Mouse (Mus musculus) heart, adult 2 months (tissue): Measurements from ENCODE around the gene Insrr. TPM values are rescaled to one million over a fixed set of nuclear protein-coding genes. Genes with fewer than 3 reads are reported as not detected.

Source experiments
- DNase-seq, 2 experiments: peaks; one replicate each; pipeline ENCODE4 v3.0.0; 2021
- H3K27ac ChIP-seq: fragments of 200-600 bp; 2 replicates; pipeline ENCODE4 v1.8.1; 2022
- H3K27me3 ChIP-seq: fragments of 200-500 bp; 2 replicates; pipeline ENCODE4 v1.6.1; 2012; ENCODE audit warnings: mild to moderate bottlenecking, low read length, inconsistent platforms, mixed read lengths; ENCODE audit not compliant: control insufficient read depth, insufficient read depth
- H3K36me3 ChIP-seq: fragments of 200-500 bp; 2 replicates; pipeline ENCODE4 v1.6.1; 2012; ENCODE audit warnings: low read length, inconsistent platforms; ENCODE audit not compliant: control insufficient read depth, insufficient read depth
- H3K4me1 ChIP-seq: fragments of 200-500 bp; 2 replicates; pipeline ENCODE4 v1.6.1; 2011; ENCODE audit warnings: low read length; ENCODE audit not compliant: control insufficient read depth, insufficient read depth
- H3K4me3 ChIP-seq: fragments of 200-600 bp; 2 replicates; pipeline ENCODE4 v1.8.1; 2022
- H3K79me2 ChIP-seq: fragments of 200-500 bp; replicated peaks from 2 replicates; pipeline ENCODE4 v1.6.1; 2012; ENCODE audit warnings: mild to moderate bottlenecking, inconsistent platforms, low read length, moderate library complexity, mixed read lengths; ENCODE audit not compliant: control insufficient read depth, insufficient read depth
- H3K9ac ChIP-seq: fragments of 200-500 bp; 2 replicates; pipeline ENCODE4 v1.6.1; 2012; ENCODE audit warnings: low read depth, mild to moderate bottlenecking, control low read depth, inconsistent platforms, low read length, mixed read lengths
- CTCF ChIP-seq: fragments of 200-600 bp; IDR thresholded peaks from 2 replicates; pipeline ENCODE4 v1.8.1; 2022; ENCODE audit warnings: antibody characterized with exemption, mild to moderate bottlenecking, moderate library complexity
- EP300 ChIP-seq: fragments of 200-500 bp; IDR thresholded peaks from 2 replicates; pipeline ENCODE4 v1.6.1; 2011; ENCODE audit warnings: low read depth, low read length, control low read depth; ENCODE audit not compliant: insufficient read depth
- POLR2A ChIP-seq: fragments of 200-500 bp; IDR thresholded peaks from 2 replicates; pipeline ENCODE4 v1.6.1; 2011; ENCODE audit warnings: mild to moderate bottlenecking, low read depth, low read length, control low read depth; ENCODE audit not compliant: insufficient read depth
- WGBS: fragments of 180-500 bp; shearing (Covaris S2); methylation state at CpG from one replicate; pipeline ENCODE4 v1.1.7; 2018; 5-methylcytosine and 5-hydroxymethylcytosine counted together
- intact Hi-C: fragments of 180-260 bp; cut with DNase I; formaldehyde crosslinking; loops from one replicate; pipeline ENCODE4 v1.15.1; 2025
- polyA plus RNA-seq: library from polyadenylated mRNA; depleted of rRNA; stranded (reverse); fragments of >200 nt; gene quantifications from 2 replicates; pipeline ENCODE4 v1.2.3, GENCODE M21; 2012
- total RNA-seq, 2 experiments: library from RNA; stranded (reverse); gene quantifications; 2 replicates each; pipeline ENCODE4 v1.2.3; 2021

Gene Insrr
- total and polyA plus RNA-seq, 3 experiments, result 0.04 to 0.05 TPM; not detected in 1

DNA sequence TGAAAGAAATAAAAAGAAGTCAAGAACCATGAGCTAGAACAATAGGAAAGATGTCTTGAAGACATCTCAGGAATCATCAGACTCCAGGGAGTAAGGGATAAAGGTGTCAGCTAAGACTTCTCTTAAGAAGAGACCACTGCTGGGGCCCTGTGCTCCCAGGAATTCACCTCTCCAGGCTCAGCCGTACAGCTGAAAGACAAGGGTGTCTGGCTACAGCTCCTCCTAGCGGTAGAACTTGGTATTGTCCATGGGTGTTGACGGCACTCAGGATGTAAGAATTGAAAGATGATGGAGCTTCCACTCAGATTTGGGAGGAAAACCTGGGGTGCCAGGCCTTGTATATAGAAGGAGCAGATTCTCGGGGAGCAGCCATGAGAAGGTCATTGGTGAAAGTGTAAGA lies 41.9 kb downstream of the Insrr start:
- H3K4me3 ChIP-seq, result no peak overlapping the region

DNA sequence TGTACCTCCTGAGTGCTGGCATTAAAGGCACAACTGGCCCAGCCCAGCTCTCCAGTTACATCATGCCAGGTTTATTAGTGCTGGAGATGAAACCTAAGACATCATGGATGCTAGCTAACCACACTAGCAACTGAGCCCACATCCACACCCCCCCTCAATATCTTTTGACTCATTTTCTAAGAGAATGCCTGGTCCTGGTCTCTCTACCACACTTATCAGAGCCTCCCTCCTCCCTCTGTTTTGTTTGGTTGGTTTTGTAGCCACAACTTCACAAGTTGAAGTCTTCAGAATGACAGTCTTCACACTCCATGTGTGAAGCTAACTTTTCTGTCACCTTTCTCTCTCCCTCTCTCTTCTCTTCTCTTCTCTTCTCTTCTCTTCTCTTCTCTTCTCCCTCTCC lies 44.1 kb downstream of the Insrr start:
- Histone ChIP-seq H3K4me1 (no peaks in the 10 kb centered on the region), H3K4me3 (no peak overlapping the region), H3K27ac (no peak overlapping the region), H3K36me3 (no peaks in the 10 kb centered on the region), H3K79me2 (no peaks in the 10 kb centered on the region), H3K27me3 (0 out of 2 replicates have a peak, but pooled peaks cover 1% of the 10 kb centered on the region), H3K9ac (no peak overlapping the region)
- TF ChIP-seq EP300 (no peak), CTCF (no peak), POLR2A (no peak)
- intact Hi-C loops, result no loop called here
- no peak for DNase-seq

More for the DNA sequence above, 41.9 kb downstream of the Insrr start:
- Histone ChIP-seq H3K9ac (no peak overlapping the region), H3K36me3 (no peaks in the 10 kb centered on the region), H3K4me1 (no peaks in the 10 kb centered on the region), H3K79me2 (no peaks in the 10 kb centered on the region), H3K27me3 (0 out of 2 replicates have a peak, but pooled peaks cover 1% of the 10 kb centered on the region), H3K27ac (no peak overlapping the region)
- DNase-seq, result peak; percentile 63 to 82
- WGBS, result 1% methylated on average over 4 of the region's 4 CpGs
- intact Hi-C loops, result loop anchor here (1.0 to 2.0 kb wide), 2 partner anchors 43 to 68 kb away; partner anchors contain the start of gene Ntrk1
- TF ChIP-seq EP300 (no peak), CTCF (no peak; the same call in 1 of the 2 replicates), POLR2A (no peak)

DNA sequence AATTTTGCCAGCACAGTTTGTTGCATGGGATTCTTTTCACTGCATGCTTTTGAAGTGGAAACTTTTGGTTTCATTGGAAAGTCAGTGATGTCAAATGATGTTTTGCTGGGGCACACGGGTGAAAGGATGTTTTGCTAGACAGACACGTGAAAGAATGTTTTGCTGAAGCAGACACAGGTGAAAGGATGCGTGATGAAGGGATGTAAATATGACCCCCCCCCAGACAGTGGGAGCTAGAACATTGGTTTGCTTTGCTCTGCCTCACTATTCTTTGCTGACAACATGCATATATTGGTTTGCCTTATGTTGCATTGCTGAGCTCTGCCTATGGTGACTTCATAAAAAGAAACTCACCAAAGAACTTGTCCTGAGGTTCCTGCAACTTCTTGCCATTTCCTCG lies 48.2 kb downstream of the Insrr start:
- Histone ChIP-seq H3K79me2 (no peaks in the 10 kb centered on the region), H3K4me1 (no peaks in the 10 kb centered on the region), H3K9ac (no peak overlapping the region), H3K36me3 (no peaks in the 10 kb centered on the region), H3K27ac (no peak overlapping the region), H3K4me3 (no peak overlapping the region), H3K27me3 (0 out of 2 replicates have a peak, but pooled peaks cover 1% of the 10 kb centered on the region)
- TF ChIP-seq EP300, result no peak
- no peak for TF ChIP-seq POLR2A
- 69% methylated on average over 4 of the region's 4 CpGs for WGBS
- no peak for DNase-seq
- intact Hi-C loops, result no loop called here

DNA sequence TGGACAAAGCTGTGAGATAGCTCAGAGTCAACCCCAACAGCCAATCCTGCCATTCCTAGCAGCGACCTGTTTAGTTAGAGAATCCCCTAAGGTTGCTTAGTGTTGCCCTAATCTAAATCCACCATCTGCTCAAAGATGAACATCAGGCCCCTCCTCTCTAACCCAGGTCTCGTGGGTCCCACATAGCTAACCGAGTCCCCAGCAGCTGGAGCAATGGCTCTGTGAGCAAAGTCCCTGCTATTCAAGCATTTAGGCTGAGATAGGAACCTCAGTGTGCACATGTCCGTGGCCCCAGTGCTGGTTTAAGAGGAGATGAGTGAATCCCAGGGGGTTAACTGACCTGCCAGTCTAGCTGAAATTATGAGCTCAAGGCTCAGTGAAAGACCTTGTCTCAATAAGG lies 49.4 kb downstream of the Insrr start:
- H3K27ac ChIP-seq, result no peak overlapping the region
- H3K79me2 ChIP-seq, result no peaks in the 10 kb centered on the region
- DNase-seq, result no peak
- H3K9ac ChIP-seq, result no peak overlapping the region
- H3K4me1 ChIP-seq, result no peaks in the 10 kb centered on the region
- WGBS, result 75% methylated on average over 4 of the region's 4 CpGs
- intact Hi-C loops, result no loop called here
- H3K36me3 ChIP-seq, result no peaks in the 10 kb centered on the region
- H3K4me3 ChIP-seq, result no peak overlapping the region
- H3K27me3 ChIP-seq, result 0 out of 2 replicates have a peak, but pooled peaks cover 1% of the 10 kb centered on the region
- TF ChIP-seq POLR2A (no peak), EP300 (no peak), CTCF (no peak)

DNA sequence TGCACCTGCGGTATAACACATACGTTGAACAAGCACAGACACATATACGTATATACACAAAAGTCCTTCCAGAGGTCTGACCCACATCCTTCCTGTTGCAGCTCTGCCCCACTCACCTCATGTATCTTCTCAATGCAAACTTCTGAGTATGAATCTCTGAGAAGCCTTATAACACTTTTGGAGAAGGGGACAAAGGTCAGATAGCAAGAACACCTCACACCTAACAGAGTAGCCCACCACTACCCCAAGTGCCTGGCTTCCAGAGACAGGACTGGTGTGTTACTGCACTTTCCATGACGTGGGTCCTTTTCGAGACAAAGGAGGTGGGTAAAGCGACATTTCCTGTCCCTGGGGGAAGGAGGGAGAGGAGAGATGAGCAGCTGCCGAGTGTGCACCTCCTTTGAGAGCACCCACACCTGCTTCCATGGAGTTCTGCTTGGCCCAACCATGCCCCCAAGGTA lies 49.9 kb downstream of the Insrr start, which contains the start of gene Sh2d2a:
Gene Sh2d2a (plus strand): TSS at position 106 of the 461 bp plus-strand sequence.
- 58% methylated on average over 7 of the region's 7 CpGs for WGBS
- no peaks in the 10 kb centered on the region for H3K36me3 ChIP-seq
- H3K4me1 ChIP-seq, result no peaks in the 10 kb centered on the region
- intact Hi-C loops, result no loop called here
- no peaks in the 10 kb centered on the region for H3K79me2 ChIP-seq
- H3K27ac ChIP-seq, result no peak within 1 kb of the TSS
- H3K9ac ChIP-seq, result no peak within 1 kb of the TSS
- DNase-seq, result no peak
- TF ChIP-seq EP300, result no peak
- TF ChIP-seq CTCF, result no peak
- no peak for TF ChIP-seq POLR2A
- H3K4me3 ChIP-seq, result no peak within 1 kb of the TSS
- H3K27me3 ChIP-seq, result no peaks in the 10 kb centered on the region

DNA sequence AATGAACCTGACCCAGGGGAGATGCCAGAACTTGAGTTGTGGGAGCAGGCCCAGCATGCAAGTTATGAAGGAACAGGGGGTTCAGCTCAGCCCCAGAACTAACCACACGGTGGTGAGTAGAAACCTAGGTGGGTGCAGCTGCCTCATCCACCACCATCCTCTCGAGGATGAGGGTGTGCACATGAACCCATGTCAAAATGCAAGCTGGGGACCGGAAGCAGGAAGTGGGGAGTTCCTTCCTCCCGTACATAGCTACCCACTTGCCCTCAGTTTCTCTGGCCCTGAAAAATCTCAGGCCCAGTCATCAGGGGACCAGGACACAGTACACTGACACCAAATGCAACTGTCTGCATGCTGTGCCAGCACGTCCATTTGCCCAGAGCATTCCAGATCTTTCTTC lies 50.9 kb downstream of the Insrr start:
- no peaks in the 10 kb centered on the region for H3K27me3 ChIP-seq
- intact Hi-C loops, result no loop called here
- H3K27ac ChIP-seq, result no peak overlapping the region
- H3K4me3 ChIP-seq, result no peak overlapping the region
- DNase-seq, result no peak
- no peak overlapping the region for H3K9ac ChIP-seq
- H3K79me2 ChIP-seq, result no peaks in the 10 kb centered on the region
- no peak for TF ChIP-seq CTCF
- no peak for TF ChIP-seq POLR2A
- TF ChIP-seq EP300, result no peak
- H3K4me1 ChIP-seq, result no peaks in the 10 kb centered on the region
- WGBS, result 44% methylated on average over 5 of the region's 5 CpGs
- H3K36me3 ChIP-seq, result no peaks in the 10 kb centered on the region
